Mouse (Mus musculus) kidney, embryonic 14.5 days (tissue): ENCODE measurements around the gene Pnpla1. TPM values are rescaled to one million over a fixed set of nuclear protein-coding genes. Genes with fewer than 3 reads are reported as not detected.
"Not testable (repeated sequence)": the region's sequence is repeated elsewhere in the genome, so short reads cannot be mapped to it uniquely, and the experiment has no call there.

Source experiments
- ATAC-seq: fragments of 200-750 bp; cut with Nextera tagmentation; 2 replicates; pipeline ENCODE4 v1.8.0; 2017; ENCODE audit warnings: moderate number of reproducible peaks, mild to moderate bottlenecking, moderate TSS enrichment, moderate library complexity; ENCODE audit not compliant: low FRiP score, low TSS enrichment
- H3K27ac ChIP-seq: fragments of 300-500 bp; sonication (generic); 2 replicates; pipeline ENCODE4 v1.5.1; 2014; ENCODE audit warnings: low read depth, mild to moderate bottlenecking, low read length, moderate library complexity, mixed read lengths
- H3K27me3 ChIP-seq: fragments of 300-500 bp; sonication (generic); 2 replicates; pipeline ENCODE4 v1.6.1; 2014; ENCODE audit warnings: mild to moderate bottlenecking, low read length; ENCODE audit not compliant: control insufficient read depth, insufficient read depth
- H3K36me3 ChIP-seq: fragments of 300-500 bp; sonication (generic); 2 replicates; pipeline ENCODE4 v1.6.1; 2014; ENCODE audit warnings: low read length, mixed read lengths; ENCODE audit not compliant: control insufficient read depth, insufficient read depth
- H3K4me1 ChIP-seq: fragments of 300-500 bp; sonication (generic); 2 replicates; pipeline ENCODE4 v1.6.1; 2014; ENCODE audit warnings: low read length, mixed read lengths; ENCODE audit not compliant: control insufficient read depth, insufficient read depth
- H3K4me2 ChIP-seq: fragments of 300-500 bp; sonication (generic); replicated peaks from 2 replicates; pipeline ENCODE4 v1.6.1; 2014; ENCODE audit warnings: low read depth, mild to moderate bottlenecking, low read length
- H3K4me3 ChIP-seq: fragments of 300-500 bp; sonication (generic); 2 replicates; pipeline ENCODE4 v1.5.1; 2014; ENCODE audit warnings: mild to moderate bottlenecking, low read length
- H3K9ac ChIP-seq: fragments of 300-500 bp; sonication (generic); 2 replicates; pipeline ENCODE4 v1.6.1; 2014; ENCODE audit warnings: low read depth, mild to moderate bottlenecking, low read length, moderate library complexity
- H3K9me3 ChIP-seq: fragments of 300-500 bp; sonication (generic); 2 replicates; pipeline ENCODE4 v1.6.1; 2016; ENCODE audit warnings: low read length; ENCODE audit not compliant: control insufficient read depth
- WGBS: fragments of 180-500 bp; shearing (Covaris S2); extraction: QIAGEN DNeasy Blood & Tissue Kit; methylation state at CpG from one replicate; pipeline ENCODE4 v1.1.7; 2014; 5-methylcytosine and 5-hydroxymethylcytosine counted together
- polyA plus RNA-seq: library from polyadenylated mRNA; unstranded; fragments of >200 nt; fragmentation: Nextera tagmentation; extraction: Ambion mirVana; gene quantifications from 2 replicates; pipeline ENCODE4 v1.2.1, GENCODE M21; 2014

Pnpla1 gene
- not detected in 2 replicates for polyA plus RNA-seq

GRCm38 (mm10) chr17:28858205-28858604 is at the start of gene Pnpla1:
Pnpla1 (plus strand) TSS chr17:28858411.
- Histone ChIP-seq H3K27ac (no peak within 1 kb of the TSS), H3K4me2 (no peak within 1 kb of the TSS), H3K4me3 (no peak within 1 kb of the TSS), H3K9ac (no peak within 1 kb of the TSS), H3K36me3 (no peaks in the 10 kb centered on the region), H3K9me3 (peaks cover 10% of the 10 kb centered on the region; the same call in 1 of the 2 replicates), H3K27me3 (no peaks in the 10 kb centered on the region), H3K4me1 (no peaks in the 10 kb centered on the region)
- 36% methylated on average over 12 of the region's 12 CpGs for WGBS
- no peak for ATAC-seq

DNA sequence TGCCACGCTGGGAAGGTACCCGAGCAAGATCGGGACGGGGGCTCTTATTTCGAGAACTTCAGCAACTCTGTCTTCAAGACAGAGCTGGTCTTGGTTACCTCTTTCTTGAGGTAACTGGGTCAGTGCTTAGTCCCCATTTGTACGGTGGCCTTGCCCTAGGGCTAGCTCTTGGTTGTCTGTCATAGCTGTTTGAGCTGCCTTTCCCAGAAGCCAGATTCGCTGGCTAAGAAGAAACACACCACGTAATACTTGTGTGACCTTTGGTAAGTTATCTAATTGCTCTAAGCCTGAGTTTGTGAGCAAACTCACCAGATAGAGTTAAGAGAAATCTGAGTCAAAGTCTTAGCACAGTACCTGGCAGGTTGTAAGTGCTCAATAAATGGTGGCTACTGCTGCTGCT is 49.5 kb upstream of the Pnpla1 start:
- ATAC-seq: no peak
- no peaks in the 10 kb centered on the region for H3K27me3 ChIP-seq

DNA sequence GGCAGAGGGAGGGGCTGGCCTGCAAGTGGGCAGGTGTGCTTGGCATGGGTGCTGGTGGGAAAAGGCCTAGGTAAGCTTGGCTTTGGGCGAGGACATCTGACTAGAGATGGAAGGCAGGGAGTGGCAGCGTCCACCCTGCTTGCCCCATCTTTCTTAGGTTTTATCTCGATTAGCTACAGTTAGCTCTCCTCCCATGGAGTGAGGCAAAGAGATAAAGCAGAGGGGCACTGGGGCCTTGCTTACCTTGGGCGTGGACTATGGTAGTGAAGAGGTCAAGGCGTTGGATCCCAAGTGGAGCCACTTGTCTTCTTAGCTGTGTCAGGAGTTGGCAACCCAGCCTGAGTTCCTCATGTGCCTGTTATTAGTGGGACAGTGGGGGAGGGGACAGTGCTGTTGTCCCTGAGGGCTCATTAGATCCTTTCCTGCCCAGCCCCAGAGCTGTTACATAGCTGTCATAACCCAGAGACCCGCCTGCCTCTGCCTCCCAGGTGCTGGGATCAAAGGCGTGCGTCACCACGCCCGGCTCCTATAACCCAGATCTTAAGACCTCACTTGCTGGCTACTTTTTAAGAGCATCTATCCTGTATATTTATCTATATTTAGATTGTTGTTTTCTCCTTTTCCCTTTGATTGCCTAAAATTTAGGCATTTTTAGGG is 48.9 kb upstream of the Pnpla1 start:
- ATAC-seq: no peak
- no peak overlapping the region for H3K9ac ChIP-seq
- no peak overlapping the region for H3K4me3 ChIP-seq
- no peaks in the 10 kb centered on the region for H3K27me3 ChIP-seq
- H3K9me3 ChIP-seq: no peaks in the 10 kb centered on the region
- 97% methylated on average over 10 of the region's 10 CpGs for WGBS
- H3K27ac ChIP-seq: no peak overlapping the region
- H3K4me2 ChIP-seq: no peak overlapping the region
- no peaks in the 10 kb centered on the region for H3K4me1 ChIP-seq
- peaks cover 73% of the 10 kb centered on the region for H3K36me3 ChIP-seq

More for the DNA sequence above, 49.5 kb upstream of the Pnpla1 start:
- Histone ChIP-seq H3K9ac (no peak overlapping the region), H3K36me3 (peaks cover 67% of the 10 kb centered on the region), H3K4me1 (no peaks in the 10 kb centered on the region), H3K4me3 (no peak overlapping the region), H3K27ac (no peak overlapping the region), H3K9me3 (no peaks in the 10 kb centered on the region), H3K4me2 (no peak overlapping the region)
- 97% methylated on average over 8 of the region's 8 CpGs for WGBS

- no peak for ATAC-seq
- Histone ChIP-seq H3K27me3 (no peaks in the 10 kb centered on the region), H3K4me3 (no peak overlapping the region), H3K36me3 (peaks cover 81% of the 10 kb centered on the region), H3K9me3 (no peaks in the 10 kb centered on the region), H3K27ac (no peak overlapping the region), H3K4me1 (no peaks in the 10 kb centered on the region), H3K9ac (no peak overlapping the region), H3K4me2 (no peak overlapping the region)
- whole genome bisulfite sequencing: 89% methylated on average over 10 of the region's 10 CpGs
Measured at GRCm38 (mm10) chr17:28812345-28812744, 45.9 kb upstream of the Pnpla1 start.

DNA sequence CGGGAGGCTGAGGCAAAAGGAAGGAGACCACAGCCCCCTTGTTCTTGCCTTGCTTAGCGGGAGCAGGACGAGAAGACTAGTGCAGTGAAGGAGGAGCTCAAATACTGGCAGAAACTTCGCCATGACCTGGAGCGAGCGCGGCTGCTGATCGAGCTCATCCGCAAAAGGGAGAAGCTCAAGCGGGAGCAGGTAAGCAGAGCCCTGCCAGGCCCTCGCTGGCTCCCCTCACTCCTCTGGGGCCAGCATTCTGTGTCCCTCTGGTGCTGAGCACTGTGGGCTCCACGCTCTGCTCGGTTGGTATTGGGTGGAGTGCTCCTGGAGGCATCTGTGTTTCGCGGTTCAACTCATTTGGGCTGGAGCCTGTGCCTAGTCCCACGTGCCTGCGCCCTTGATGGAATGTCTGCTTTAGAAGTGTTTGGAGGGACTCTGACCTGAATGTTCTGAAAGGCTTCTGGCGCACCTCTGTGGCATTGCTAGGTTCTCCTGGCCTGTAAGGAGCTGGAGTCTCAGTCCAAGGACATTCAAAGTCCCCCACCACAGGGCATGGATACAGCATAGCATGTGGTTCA is 43.6 kb upstream of the Pnpla1 start:
- Histone ChIP-seq H3K4me3 (no peak overlapping the region), H3K36me3 (peaks cover 85% of the 10 kb centered on the region), H3K4me1 (no peaks in the 10 kb centered on the region), H3K9ac (no peak overlapping the region), H3K27me3 (no peaks in the 10 kb centered on the region), H3K9me3 (no peaks in the 10 kb centered on the region), H3K27ac (no peak overlapping the region), H3K4me2 (no peak overlapping the region)
- ATAC-seq: no peak
- 86% methylated on average over 18 of the region's 18 CpGs for WGBS

GRCm38 (mm10) chr17:28815384-28816004 is 42.7 kb upstream of the Pnpla1 start:
- 56% methylated on average over 10 of the region's 10 CpGs for WGBS
- Histone ChIP-seq H3K36me3 (peaks cover 84% of the 10 kb centered on the region), H3K9me3 (no peaks in the 10 kb centered on the region), H3K4me3 (no peak overlapping the region), H3K4me2 (no peak overlapping the region), H3K27me3 (no peaks in the 10 kb centered on the region), H3K27ac (no peak overlapping the region), H3K9ac (no peak overlapping the region), H3K4me1 (no peaks in the 10 kb centered on the region)
- no peak for ATAC-seq

DNA sequence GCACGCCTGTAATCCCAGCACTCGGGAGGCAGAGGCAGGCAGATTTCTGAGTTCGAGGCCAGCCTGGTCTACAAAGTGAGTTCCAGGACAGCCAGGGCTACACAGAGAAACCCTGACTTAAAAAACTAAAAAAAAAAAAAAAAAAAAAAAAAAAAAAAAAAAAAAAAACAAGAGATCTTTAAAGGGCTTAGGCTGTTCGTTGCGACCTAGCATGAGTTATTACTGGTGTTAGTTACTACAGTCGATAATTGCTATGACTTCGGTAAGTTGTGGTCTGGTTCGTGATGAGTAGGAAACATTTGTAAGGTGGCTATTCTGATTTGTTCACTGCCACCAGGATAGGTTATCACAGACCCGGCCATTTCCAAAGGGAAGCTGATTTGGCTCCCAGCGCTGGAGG is 41.9 kb upstream of the Pnpla1 start:
- H3K36me3 ChIP-seq: peaks cover 85% of the 10 kb centered on the region
- ATAC-seq, H3K4me2 ChIP-seq, H3K4me3 ChIP-seq, H3K9me3 ChIP-seq, H3K9ac ChIP-seq, H3K27ac ChIP-seq, H3K27me3 ChIP-seq, H3K4me1 ChIP-seq: not testable (repeated sequence)
- WGBS: 92% methylated on average over 10 of the region's 10 CpGs

GRCm38 (mm10) chr17:28816875-28817811 is 41.1 kb upstream of the Pnpla1 start:
- no peak overlapping the region for H3K4me2 ChIP-seq

More at GRCm38 (mm10) chr17:28816875-28817811, 41.1 kb upstream of the Pnpla1 start:
- no peak overlapping the region for H3K4me3 ChIP-seq
- no peaks in the 10 kb centered on the region for H3K27me3 ChIP-seq
- no peak overlapping the region for H3K9ac ChIP-seq
- H3K9me3 ChIP-seq: no peaks in the 10 kb centered on the region
- WGBS: 93% methylated on average over 25 of the region's 25 CpGs
- no peak overlapping the region for H3K27ac ChIP-seq
- ATAC-seq: no peak
- H3K4me1 ChIP-seq: no peaks in the 10 kb centered on the region
- H3K36me3 ChIP-seq: peaks cover 86% of the 10 kb centered on the region
